Mouse (Mus musculus) activated CD4-positive, CD25-positive, alpha-beta regulatory T cell, adult 4 months (primary cell): ENCODE measurements around the gene Wdr47. TPM values are rescaled to one million over a fixed set of nuclear protein-coding genes. Genes with fewer than 3 reads are reported as not detected.
A peak's percentile ranks its signal among the peaks of the same experiment; 100 is the strongest.
"Not testable (repeated sequence)": the region's sequence is repeated elsewhere in the genome, so short reads cannot be mapped to it uniquely, and the experiment has no call there.

Experiments
- ATAC-seq: one replicate; pipeline ENCODE4 v1.8.0; 2017
- polyA plus RNA-seq, 2 experiments: library from polyadenylated mRNA; unstranded; fragments of 100-300 nt; shearing (Covaris generic); gene quantifications; one replicate each; pipeline ENCODE4 v1.2.1; 2017

The Wdr47 gene
- 1 to 10 TPM; 6.1 to 9.1 TPM for polyA plus RNA-seq

- peak; percentile 99 for ATAC-seq
Observed at GRCm38 (mm10) chr3:108590786-108591529, at the start of gene Wdr47. Wdr47 (plus strand) TSS chr3:108591279.

- ATAC-seq: no peak
Observed at GRCm38 (mm10) chr3:108542299-108542698, 48.8 kb upstream of the Wdr47 start.

GRCm38 (mm10) chr3:108554111-108554561, 36.9 kb upstream of the Wdr47 start:
- peak; percentile 24 for ATAC-seq

- ATAC-seq: peak; percentile 99
Observed at GRCm38 (mm10) chr3:108554587-108555312, 36.3 kb upstream of the Wdr47 start.

GRCm38 (mm10) chr3:108557888-108558287, 33.2 kb upstream of the Wdr47 start:
- no peak for ATAC-seq

- peak; percentile 92 for ATAC-seq
Observed at GRCm38 (mm10) chr3:108562133-108562730, 28.8 kb upstream of the Wdr47 start, which contains the start of gene Tmem167b. Tmem167b (minus strand) TSS chr3:108562466.

- peak; percentile 22 for ATAC-seq
Observed at GRCm38 (mm10) chr3:108562777-108563271, 28.3 kb upstream of the Wdr47 start.

GRCm38 (mm10) chr3:108563309-108563708, 27.8 kb upstream of the Wdr47 start:
- ATAC-seq: peak; percentile 27

GRCm38 (mm10) chr3:108567990-108568877, 22.8 kb upstream of the Wdr47 start:
- no peak for ATAC-seq

- ATAC-seq: not testable (repeated sequence)
Observed at GRCm38 (mm10) chr3:108569636-108570035, 21.4 kb upstream of the Wdr47 start.

GRCm38 (mm10) chr3:108570813-108571212, 20.3 kb upstream of the Wdr47 start:
- no peak for ATAC-seq

- peak; percentile 98 for ATAC-seq
Observed at GRCm38 (mm10) chr3:108571443-108572294, 19.4 kb upstream of the Wdr47 start, which contains the start of gene Taf13. Taf13 (plus strand) TSS chr3:108571698.

GRCm38 (mm10) chr3:108572309-108573010, 18.6 kb upstream of the Wdr47 start:
- ATAC-seq: no peak

GRCm38 (mm10) chr3:108574018-108574417, 17.1 kb upstream of the Wdr47 start:
- no peak for ATAC-seq

GRCm38 (mm10) chr3:108584580-108584979, 6.5 kb upstream of the Wdr47 start:
- no peak for ATAC-seq

- no peak for ATAC-seq
Observed at GRCm38 (mm10) chr3:108588446-108588845, 2.6 kb upstream of the Wdr47 start.

GRCm38 (mm10) chr3:108591530-108592522, 747 bp downstream of the Wdr47 start:
- ATAC-seq: no peak

- ATAC-seq: no peak
Observed at GRCm38 (mm10) chr3:108608906-108609305, 17.8 kb downstream of the Wdr47 start.

GRCm38 (mm10) chr3:108634761-108635160, 43.7 kb downstream of the Wdr47 start:
- ATAC-seq: no peak
